ENCODE assay signal across 8 mouse cellular contexts in genomic region chr4:82506081-82506730, GRCm38 (mm10).
DNase-seq lines count a peak whose midpoint lies in the region; ATAC-seq and TF ChIP-seq lines count a peak whose summit lies in the region.

No protein-coding gene starts in this region.

- TF ChIP-seq EP300 in heart, adult 2 months (IDR thresholded peaks at IDR 0.05; ENCODE audit: insufficient read depth, low read depth, low read length) = no peak

- no peak for TF ChIP-seq POLR2A in heart, adult 2 months (IDR thresholded peaks at IDR 0.05; ENCODE audit: insufficient read depth, low read depth, low read length)
- TF ChIP-seq POLR2A in kidney, adult 2 months (IDR thresholded peaks at IDR 0.05; ENCODE audit: low read depth, low read length) = no peak

- peak overlapping the region; percentile 98 for H3K4me3 ChIP-seq in embryonic facial prominence, embryonic 12.5 days
- H3K4me3 ChIP-seq in heart, adult 2 months = peak overlapping the region; percentile 96
- peak overlapping the region; percentile 86 for H3K4me3 ChIP-seq in kidney, adult 2 months (ENCODE audit: insufficient read depth, low read depth, low read length)
- peak overlapping the region; percentile 86 for H3K4me3 ChIP-seq in limb, embryonic 11.5 days (ENCODE audit: low read depth, low read length)
- peak overlapping the region; percentile 72 for H3K4me3 ChIP-seq in midbrain, embryonic 13.5 days (replicated peaks)
- H3K4me3 ChIP-seq in stomach, embryonic 15.5 days (replicated peaks) = peak overlapping the region; percentile 92

- peak overlapping the region; percentile 71 for H3K4me2 ChIP-seq in embryonic facial prominence, embryonic 12.5 days (replicated peaks)
- peak overlapping the region; percentile 92 for H3K4me2 ChIP-seq in limb, embryonic 11.5 days (ENCODE audit: low read depth, severe bottlenecking)
- H3K4me2 ChIP-seq in midbrain, embryonic 13.5 days (replicated peaks) = peak overlapping the region; percentile 96
- peak overlapping the region; percentile 93 for H3K4me2 ChIP-seq in stomach, embryonic 15.5 days

- DNase-seq in adrenal gland, postnatal 4 days (ENCODE audit: low spot score in 2 of 2) = peak; percentile 84 to 86
- peak; percentile 96 to 98 for DNase-seq in heart, adult 2 months
- peak; percentile 95 for DNase-seq in kidney, adult 2 months
- DNase-seq in limb, embryonic 11.5 days (ENCODE audit: low spot score) = peak; percentile 84

- H3K4me1 ChIP-seq in embryonic facial prominence, embryonic 12.5 days = peaks cover 35% of the 10 kb centered on the region
- peaks cover 3% of the 10 kb centered on the region for H3K4me1 ChIP-seq in heart, adult 2 months (ENCODE audit: control insufficient read depth, insufficient read depth, low read length)
- peaks cover 16% of the 10 kb centered on the region; the same call in 1 of the 2 replicates for H3K4me1 ChIP-seq in kidney, adult 2 months (ENCODE audit: control insufficient read depth, insufficient read depth, low read length)
- H3K4me1 ChIP-seq in limb, embryonic 11.5 days (ENCODE audit: control insufficient read depth, insufficient read depth, low read length) = peaks cover 37% of the 10 kb centered on the region
- H3K4me1 ChIP-seq in midbrain, embryonic 13.5 days (replicated peaks) = peaks cover 35% of the 10 kb centered on the region
- peaks cover 6% of the 10 kb centered on the region; the same call in 1 of the 2 replicates for H3K4me1 ChIP-seq in stomach, embryonic 15.5 days

- ATAC-seq in embryonic facial prominence, embryonic 12.5 days (ENCODE audit: insufficient number of reproducible peaks, insufficient read depth, low FRiP score, low TSS enrichment) = peak; percentile 72
- ATAC-seq in limb, embryonic 11.5 days (ENCODE audit: insufficient number of reproducible peaks, low FRiP score, low TSS enrichment, low read depth) = peak; percentile 70
- peak; percentile 77 for ATAC-seq in midbrain, embryonic 13.5 days
- ATAC-seq in stomach, embryonic 15.5 days (ENCODE audit: insufficient read depth, low FRiP score, low read depth) = peak; percentile 78
- ATAC-seq in CD4-positive, CD25-positive, alpha-beta regulatory T cell, adult 4 months = no peak

- no peaks in the 10 kb centered on the region for H3K36me3 ChIP-seq in embryonic facial prominence, embryonic 12.5 days
- peaks cover 8% of the 10 kb centered on the region; the same call in 1 of the 2 replicates for H3K36me3 ChIP-seq in heart, adult 2 months (ENCODE audit: control insufficient read depth, insufficient read depth, low read length)
- H3K36me3 ChIP-seq in kidney, adult 2 months (ENCODE audit: control insufficient read depth, insufficient read depth, low read length) = no peaks in the 10 kb centered on the region
- no peaks in the 10 kb centered on the region for H3K36me3 ChIP-seq in limb, embryonic 11.5 days (ENCODE audit: control insufficient read depth, insufficient read depth, low read length)
- H3K36me3 ChIP-seq in midbrain, embryonic 13.5 days = no peaks in the 10 kb centered on the region
- no peaks in the 10 kb centered on the region for H3K36me3 ChIP-seq in stomach, embryonic 15.5 days

- intact Hi-C loops in heart, adult 2 months (cut with DNase I) = loop anchor here (5.0 to 10.0 kb wide), 2 partner anchors 189 to 441 kb away; no protein-coding TSS in a partner anchor

- TF ChIP-seq CTCF in heart, adult 2 months (IDR thresholded peaks at IDR 0.05) = peak; percentile 56
- no peak for TF ChIP-seq CTCF in kidney, adult 2 months (conservative IDR thresholded peaks at IDR 0.05; ENCODE audit: insufficient read depth, insufficient read length, low read depth, low read length)

- peak overlapping the region; percentile 100 for H3K27ac ChIP-seq in embryonic facial prominence, embryonic 12.5 days
- H3K27ac ChIP-seq in heart, adult 2 months = peak overlapping the region; percentile 100
- peak overlapping the region; percentile 89 for H3K27ac ChIP-seq in kidney, adult 2 months (ENCODE audit: insufficient read depth, low read depth, low read length)
- H3K27ac ChIP-seq in limb, embryonic 11.5 days (replicated peaks; ENCODE audit: low read depth, low read length) = peak overlapping the region; percentile 99
- H3K27ac ChIP-seq in midbrain, embryonic 13.5 days = peak overlapping the region; percentile 98
- H3K27ac ChIP-seq in stomach, embryonic 15.5 days = peak overlapping the region; percentile 100

- H3K79me2 ChIP-seq in heart, adult 2 months (replicated peaks; ENCODE audit: control insufficient read depth, insufficient read depth, low read length) = peaks cover 4% of the 10 kb centered on the region; the same call in 1 of the 2 replicates

- H3K9me3 ChIP-seq in embryonic facial prominence, embryonic 12.5 days = no peaks in the 10 kb centered on the region
- no peaks in the 10 kb centered on the region for H3K9me3 ChIP-seq in limb, embryonic 11.5 days (ENCODE audit: control insufficient read depth, low read length)
- no peaks in the 10 kb centered on the region for H3K9me3 ChIP-seq in midbrain, embryonic 13.5 days
- no peaks in the 10 kb centered on the region for H3K9me3 ChIP-seq in stomach, embryonic 15.5 days

- H3K9ac ChIP-seq in embryonic facial prominence, embryonic 12.5 days = peak overlapping the region; percentile 100
- H3K9ac ChIP-seq in heart, adult 2 months (ENCODE audit: low read depth, low read length) = peak overlapping the region; percentile 99
- peak overlapping the region; percentile 97 for H3K9ac ChIP-seq in limb, embryonic 11.5 days (ENCODE audit: low read length)
- peak overlapping the region; percentile 95 for H3K9ac ChIP-seq in midbrain, embryonic 13.5 days (replicated peaks)
- H3K9ac ChIP-seq in stomach, embryonic 15.5 days = peak overlapping the region; percentile 73

- under 1% methylated on average over 38 of the region's 81 CpGs for WGBS in embryonic facial prominence, embryonic 12.5 days
- WGBS in heart, adult 2 months = under 1% methylated on average over 72 of the region's 81 CpGs
- WGBS in kidney, adult 2 months = 1% methylated on average over 67 of the region's 81 CpGs
- 1% methylated on average over 39 of the region's 81 CpGs for WGBS in limb, embryonic 11.5 days
- WGBS in midbrain, embryonic 13.5 days = under 1% methylated on average over 54 of the region's 81 CpGs
- 0% methylated on average over 26 of the region's 81 CpGs for WGBS in stomach, embryonic 15.5 days

- no peaks in the 10 kb centered on the region for H3K27me3 ChIP-seq in embryonic facial prominence, embryonic 12.5 days
- no peaks in the 10 kb centered on the region for H3K27me3 ChIP-seq in heart, adult 2 months (ENCODE audit: control insufficient read depth, insufficient read depth, low read length)
- no peaks in the 10 kb centered on the region for H3K27me3 ChIP-seq in kidney, adult 2 months (replicated peaks; ENCODE audit: control insufficient read depth, insufficient read depth, low read length)
- no peaks in the 10 kb centered on the region for H3K27me3 ChIP-seq in limb, embryonic 11.5 days (ENCODE audit: control insufficient read depth, insufficient read depth, low read length)
- H3K27me3 ChIP-seq in midbrain, embryonic 13.5 days = peaks cover 6% of the 10 kb centered on the region; the same call in 1 of the 2 replicates
- H3K27me3 ChIP-seq in stomach, embryonic 15.5 days (replicated peaks) = no peaks in the 10 kb centered on the region
